Mouse (Mus musculus) midbrain, postnatal 0 days (tissue): Measurements from ENCODE around the gene Zbed6. TPM values are rescaled to one million over a fixed set of nuclear protein-coding genes. Genes with fewer than 3 reads are reported as not detected.

ENCODE experiments used
- ATAC-seq: fragments of 200-750 bp; cut with Nextera tagmentation; 2 replicates; pipeline ENCODE4 v1.8.0; 2017; ENCODE audit warnings: moderate number of reproducible peaks, mild to moderate bottlenecking, moderate TSS enrichment, moderate library complexity; ENCODE audit not compliant: low FRiP score
- DNase-seq: peaks from one replicate; pipeline ENCODE4 v3.0.0-alpha.2; 2015; ENCODE audit warnings: low spot score
- H3K27ac ChIP-seq: fragments of 300-500 bp; sonication (generic); 2 replicates; pipeline ENCODE4 v1.5.1; 2014; ENCODE audit warnings: low read depth, mild to moderate bottlenecking, low read length, mixed read lengths
- H3K27me3 ChIP-seq: fragments of 300-500 bp; sonication (generic); 2 replicates; pipeline ENCODE4 v1.6.1; 2014; ENCODE audit warnings: low read length, control low read depth, mixed read lengths; ENCODE audit not compliant: insufficient read depth
- H3K36me3 ChIP-seq: fragments of 300-500 bp; sonication (generic); 2 replicates; pipeline ENCODE4 v1.6.1; 2014; ENCODE audit warnings: low read length, control low read depth, mixed read lengths; ENCODE audit not compliant: insufficient read depth
- H3K4me1 ChIP-seq: fragments of 300-500 bp; sonication (generic); 2 replicates; pipeline ENCODE4 v1.6.1; 2014; ENCODE audit warnings: mild to moderate bottlenecking, control low read depth, antibody characterized with exemption, low read length, mixed read lengths; ENCODE audit not compliant: insufficient read depth
- H3K4me2 ChIP-seq: fragments of 300-500 bp; sonication (generic); 2 replicates; pipeline ENCODE4 v1.6.1; 2014; ENCODE audit warnings: low read depth, mild to moderate bottlenecking, low read length, mixed read lengths; ENCODE audit not compliant: poor library complexity, severe bottlenecking
- H3K4me3 ChIP-seq: fragments of 300-500 bp; sonication (generic); 2 replicates; pipeline ENCODE4 v1.5.1; 2014; ENCODE audit warnings: low read depth, mild to moderate bottlenecking, low read length, moderate library complexity
- H3K9ac ChIP-seq: fragments of 300-500 bp; sonication (generic); replicated peaks from 2 replicates; pipeline ENCODE4 v1.6.1; 2014; ENCODE audit warnings: mild to moderate bottlenecking, low read length, moderate library complexity, mixed read lengths; ENCODE audit not compliant: poor library complexity, severe bottlenecking
- H3K9me3 ChIP-seq: fragments of 300-500 bp; sonication (generic); 2 replicates; pipeline ENCODE4 v1.6.1; 2016; ENCODE audit warnings: low read length, control low read depth
- CTCF ChIP-seq: IDR thresholded peaks from 2 replicates; pipeline ENCODE4 v1.5.1; 2016; ENCODE audit warnings: antibody characterized with exemption, mild to moderate bottlenecking
- WGBS: fragments of 180-500 bp; shearing (Covaris S2); extraction: QIAGEN DNeasy Blood & Tissue Kit; methylation state at CpG from one replicate; pipeline ENCODE4 v1.1.7; 2014; 5-methylcytosine and 5-hydroxymethylcytosine counted together
- polyA plus RNA-seq: library from polyadenylated mRNA; unstranded; fragments of >200 nt; fragmentation: Nextera tagmentation; extraction: Ambion mirVana; gene quantifications from 2 replicates; pipeline ENCODE4 v1.2.1, GENCODE M21; 2015
- total RNA-seq: library from RNA; depleted of rRNA; stranded (reverse); fragments of >200 nt; gene quantifications from 2 replicates; pipeline ENCODE4 v1.2.3, GENCODE M21; 2014

The Zbed6 gene
- total and polyA plus RNA-seq, 2 experiments from 2014 or later, result 0.23 to 6.6 TPM

GRCm38 (mm10) chr1:133694301-133694700 is 33.6 kb upstream of the Zbed6 start:
- no peak for TF ChIP-seq CTCF
- Histone ChIP-seq H3K9ac (no peak overlapping the region), H3K27me3 (no peaks in the 10 kb centered on the region), H3K9me3 (no peaks in the 10 kb centered on the region), H3K4me1 (no peaks in the 10 kb centered on the region), H3K4me3 (no peak overlapping the region), H3K27ac (no peak overlapping the region), H3K4me2 (no peak overlapping the region), H3K36me3 (no peaks in the 10 kb centered on the region)
- no peak for ATAC-seq
- no peak for DNase-seq
- WGBS, result 8% methylated on average over 1 of the region's 1 CpGs

GRCm38 (mm10) chr1:133693536-133694114 is 32.9 kb upstream of the Zbed6 start:
- H3K27me3 ChIP-seq, result no peaks in the 10 kb centered on the region
- H3K27ac ChIP-seq, result no peak overlapping the region
- H3K9me3 ChIP-seq, result no peaks in the 10 kb centered on the region
- TF ChIP-seq CTCF, result no peak
- WGBS, result 75% methylated on average over 11 of the region's 11 CpGs
- no peaks in the 10 kb centered on the region for H3K36me3 ChIP-seq
- H3K9ac ChIP-seq, result no peak overlapping the region
- no peak overlapping the region for H3K4me3 ChIP-seq
- ATAC-seq (no peak), DNase-seq (no peak)
- H3K4me1 ChIP-seq, result no peaks in the 10 kb centered on the region
- no peak overlapping the region for H3K4me2 ChIP-seq

DNA sequence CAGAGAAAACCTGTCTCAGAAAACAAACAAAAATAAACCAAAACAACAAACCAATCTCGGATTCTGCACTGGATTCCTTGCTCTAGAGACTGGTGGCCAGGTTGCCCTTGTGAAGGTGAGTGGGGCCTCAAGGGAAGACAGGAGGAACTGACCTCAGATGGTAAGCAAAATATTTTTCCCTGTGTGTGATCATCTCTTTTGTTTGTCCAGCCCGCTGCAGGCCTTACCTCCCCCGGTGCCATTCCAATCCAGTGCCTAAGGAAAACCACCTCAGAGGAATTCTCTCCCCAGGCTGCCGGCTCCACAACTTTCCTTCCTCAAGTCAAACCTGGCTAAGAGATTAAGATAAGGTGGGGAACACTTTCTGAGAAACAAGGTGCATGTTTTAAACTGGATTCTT is 31.5 kb upstream of the Zbed6 start:
- TF ChIP-seq CTCF, result no peak
- H3K4me2 ChIP-seq, result no peak overlapping the region
- no peaks in the 10 kb centered on the region for H3K36me3 ChIP-seq
- no peak overlapping the region for H3K4me3 ChIP-seq
- no peaks in the 10 kb centered on the region for H3K4me1 ChIP-seq
- H3K27ac ChIP-seq, result no peak overlapping the region
- no peaks in the 10 kb centered on the region for H3K27me3 ChIP-seq
- H3K9me3 ChIP-seq, result no peaks in the 10 kb centered on the region
- 43% methylated on average over 4 of the region's 4 CpGs for WGBS
- H3K9ac ChIP-seq, result no peak overlapping the region
- DNase-seq (no peak), ATAC-seq (no peak)

- Histone ChIP-seq H3K4me1 (no peaks in the 10 kb centered on the region), H3K27me3 (no peaks in the 10 kb centered on the region), H3K9me3 (no peaks in the 10 kb centered on the region), H3K4me3 (no peak overlapping the region), H3K4me2 (no peak overlapping the region), H3K27ac (no peak overlapping the region), H3K9ac (no peak overlapping the region), H3K36me3 (no peaks in the 10 kb centered on the region)
- 94% methylated on average over 6 of the region's 6 CpGs for WGBS
- TF ChIP-seq CTCF, result no peak
- ATAC-seq (no peak), DNase-seq (no peak)
These were observed 30.4 kb upstream of the Zbed6 start for GRCm38 (mm10) chr1:133691046-133691445.

GRCm38 (mm10) chr1:133689897-133690296 is 29.2 kb upstream of the Zbed6 start, which contains the start of gene Lax1:
Gene Lax1 (minus strand): TSS chr1:133690108.
- H3K9me3 ChIP-seq, result no peaks in the 10 kb centered on the region
- no peak for ATAC-seq
- no peaks in the 10 kb centered on the region for H3K4me1 ChIP-seq
- no peaks in the 10 kb centered on the region for H3K27me3 ChIP-seq
- no peak within 1 kb of the TSS for H3K27ac ChIP-seq
- no peak within 1 kb of the TSS for H3K9ac ChIP-seq
- 61% methylated on average over 6 of the region's 6 CpGs for WGBS
- DNase-seq, result no peak
- no peak within 1 kb of the TSS for H3K4me2 ChIP-seq
- H3K36me3 ChIP-seq, result no peaks in the 10 kb centered on the region
- H3K4me3 ChIP-seq, result no peak within 1 kb of the TSS
- no peak for TF ChIP-seq CTCF

GRCm38 (mm10) chr1:133688301-133688700 is 27.6 kb upstream of the Zbed6 start:
- Histone ChIP-seq H3K27ac (no peak overlapping the region), H3K9ac (no peak overlapping the region), H3K27me3 (no peaks in the 10 kb centered on the region), H3K4me2 (no peak overlapping the region), H3K36me3 (no peaks in the 10 kb centered on the region), H3K9me3 (no peaks in the 10 kb centered on the region), H3K4me1 (no peaks in the 10 kb centered on the region), H3K4me3 (no peak overlapping the region)
- WGBS, result 70% methylated on average over 7 of the region's 7 CpGs
- ATAC-seq (no peak), DNase-seq (no peak)
- no peak for TF ChIP-seq CTCF
